Mouse (Mus musculus): Measurements from ENCODE around the gene Hoxa6.
A peak's percentile ranks its signal among the peaks of the same experiment; 100 is the strongest.

Hoxa6 gene

GRCm38 (mm10) chr6:52240389-52241000 is 32.0 kb upstream of the Hoxa6 start, which contains the start of gene Hoxa10:
TSS of gene Hoxa10 (minus strand) at chr6:52240854.
- peak; percentile 96 for DNase-seq

- peak; percentile 57 for DNase-seq
These were observed 31.3 kb upstream of the Hoxa6 start for GRCm38 (mm10) chr6:52239625-52240388.

GRCm38 (mm10) chr6:52238976-52239375 is 30.5 kb upstream of the Hoxa6 start:
- peak; percentile 36 for DNase-seq

- peak; percentile 50 for DNase-seq
These were observed 29.6 kb upstream of the Hoxa6 start for GRCm38 (mm10) chr6:52238155-52238545.

GRCm38 (mm10) chr6:52237346-52238154 is 29.0 kb upstream of the Hoxa6 start:
- peak; percentile 42 for DNase-seq

- peak; percentile 31 for DNase-seq
These were observed 28.3 kb upstream of the Hoxa6 start for GRCm38 (mm10) chr6:52236806-52237205.

GRCm38 (mm10) chr6:52235866-52236265 is 27.3 kb upstream of the Hoxa6 start:
- DNase-seq, result peak; percentile 18

GRCm38 (mm10) chr6:52235267-52235666 is 26.7 kb upstream of the Hoxa6 start:
- no peak for DNase-seq

- peak; percentile 91 for DNase-seq
These were observed 26.1 kb upstream of the Hoxa6 start for GRCm38 (mm10) chr6:52234428-52235140.

GRCm38 (mm10) chr6:52233546-52234427 is 25.3 kb upstream of the Hoxa6 start:
- peak; percentile 95 for DNase-seq

GRCm38 (mm10) chr6:52232984-52233545 is 24.5 kb upstream of the Hoxa6 start:
- peak; percentile 64 for DNase-seq

- peak; percentile 77 for DNase-seq
These were observed 24.0 kb upstream of the Hoxa6 start for GRCm38 (mm10) chr6:52232568-52232965.

- DNase-seq, result peak; percentile 79
These were observed 23.5 kb upstream of the Hoxa6 start for GRCm38 (mm10) chr6:52231885-52232567.

GRCm38 (mm10) chr6:52230516-52231165 is 22.1 kb upstream of the Hoxa6 start, which contains the start of gene Hoxa9:
TSS of gene Hoxa9 (minus strand) at chr6:52231089.
- DNase-seq, result peak; percentile 86

GRCm38 (mm10) chr6:52229558-52230416 is 21.3 kb upstream of the Hoxa6 start:
- peak; percentile 79 for DNase-seq

GRCm38 (mm10) chr6:52228475-52229465 is 20.2 kb upstream of the Hoxa6 start:
- peak; percentile 79 for DNase-seq

- peak; percentile 74 for DNase-seq
These were observed 19.1 kb upstream of the Hoxa6 start for GRCm38 (mm10) chr6:52227470-52228222.
